Mouse (Mus musculus): ENCODE measurements at regions not wholly inside any gene's neighbourhood (a gene's known extent, or its start where the extent isn't known, plus 50 kb on each side); places are given as distances from the start of the nearest gene placed in this dataset.

GRCm38 (mm10) chr13:84047736-84048135, 174.4 kb upstream of the Tmem161b start:
- no peak overlapping the region for H3K4me3 ChIP-seq
- no peak for TF ChIP-seq CTCF (conservative IDR thresholded peaks at IDR 0.05)
- H3K27ac ChIP-seq: peak overlapping the region; percentile 24; the same call in 1 of the 2 replicates
- no peak for DNase-seq (ENCODE audit: low spot score in 2 of 2)

- TF ChIP-seq CTCF (conservative IDR thresholded peaks at IDR 0.05): no peak
- H3K27ac ChIP-seq: no peak overlapping the region
- no peak for DNase-seq (ENCODE audit: low spot score in 2 of 2)
- no peak overlapping the region for H3K4me3 ChIP-seq
These were observed 169.9 kb upstream of the Tmem161b start for GRCm38 (mm10) chr13:84052221-84052620.

- Histone ChIP-seq H3K27ac (peak overlapping the region; percentile 99), H3K4me3 (peak overlapping the region; percentile 25; the same call in 1 of the 2 replicates)
- DNase-seq (ENCODE audit: low spot score in 2 of 2): no peak
- no peak for TF ChIP-seq CTCF (conservative IDR thresholded peaks at IDR 0.05)
These were observed 167.1 kb upstream of the Tmem161b start for GRCm38 (mm10) chr13:84054956-84055355.

GRCm38 (mm10) chr13:84055576-84055975, 166.5 kb upstream of the Tmem161b start:
- Histone ChIP-seq H3K4me3 (no peak overlapping the region), H3K27ac (peak overlapping the region; percentile 99)
- no peak for DNase-seq (ENCODE audit: low spot score in 2 of 2)
- TF ChIP-seq CTCF (conservative IDR thresholded peaks at IDR 0.05): no peak

DNA sequence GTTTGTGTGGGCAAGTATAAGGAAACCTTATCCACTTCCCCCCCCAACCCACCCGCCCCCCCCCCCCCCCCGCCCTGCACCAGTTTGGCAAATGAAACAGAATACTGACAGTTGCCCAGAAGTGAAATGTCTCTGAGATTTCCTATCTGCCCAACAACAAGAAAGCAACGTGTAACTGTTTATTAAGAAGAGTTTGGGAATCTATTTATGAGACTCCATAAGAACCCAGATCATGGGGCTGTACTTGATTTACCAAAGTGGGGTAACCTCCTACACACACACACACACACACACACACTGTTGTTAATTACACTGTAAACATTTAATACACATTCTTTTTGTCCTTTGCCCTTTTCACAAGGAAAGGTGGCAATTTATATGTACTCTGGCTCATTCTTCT, 165.6 kb upstream of the Tmem161b start:
- peak overlapping the region; percentile 99 for H3K27ac ChIP-seq
- no peak for TF ChIP-seq CTCF (conservative IDR thresholded peaks at IDR 0.05)
- DNase-seq (ENCODE audit: low spot score in 2 of 2): no peak
- no peak overlapping the region for H3K4me3 ChIP-seq

DNA sequence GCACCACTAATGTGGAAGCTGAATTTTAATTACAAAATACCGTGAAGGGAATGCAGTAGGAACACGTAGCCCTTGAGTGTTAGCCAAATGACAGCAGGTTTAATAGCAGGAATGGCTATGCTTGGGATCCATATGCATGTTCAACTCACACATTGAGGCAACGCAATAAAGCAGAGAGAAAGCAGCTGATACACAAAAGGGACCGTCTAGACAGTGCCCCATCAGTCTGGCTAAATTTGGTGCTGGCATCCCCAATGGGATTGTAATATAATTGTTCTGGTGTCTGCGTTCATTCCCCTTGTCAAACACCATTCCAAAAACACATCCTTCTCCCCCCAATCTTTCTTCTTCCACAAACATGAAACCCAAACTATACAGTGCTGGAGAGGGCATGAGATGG, 165.1 kb upstream of the Tmem161b start:
- TF ChIP-seq CTCF (conservative IDR thresholded peaks at IDR 0.05): no peak
- Histone ChIP-seq H3K27ac (peak overlapping the region; percentile 99), H3K4me3 (peak overlapping the region; percentile 17; the same call in 1 of the 2 replicates)
- no peak for DNase-seq (ENCODE audit: low spot score in 2 of 2)

DNA sequence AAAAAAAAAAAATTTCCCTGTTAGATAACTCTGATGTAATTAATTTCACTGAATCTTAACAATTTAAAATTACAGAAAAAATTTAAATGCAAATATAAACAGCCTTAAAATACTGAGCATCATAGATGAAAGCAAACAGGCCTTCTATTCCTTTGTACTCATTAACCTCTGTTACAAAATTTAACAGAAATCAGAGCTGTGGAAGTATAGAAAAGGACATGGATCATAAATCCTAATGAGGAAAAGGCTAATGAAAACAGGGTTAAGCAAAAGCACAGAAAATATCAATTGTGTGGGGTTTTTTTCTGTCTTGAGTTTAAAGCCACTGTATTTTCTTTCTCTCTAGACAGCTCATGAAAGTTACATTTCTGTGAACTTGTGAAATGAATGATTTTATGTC, 164.6 kb upstream of the Tmem161b start:
- DNase-seq (ENCODE audit: low spot score in 2 of 2): no peak
- Histone ChIP-seq H3K27ac (peak overlapping the region; percentile 99), H3K4me3 (no peak overlapping the region)
- TF ChIP-seq CTCF (conservative IDR thresholded peaks at IDR 0.05): no peak

DNA sequence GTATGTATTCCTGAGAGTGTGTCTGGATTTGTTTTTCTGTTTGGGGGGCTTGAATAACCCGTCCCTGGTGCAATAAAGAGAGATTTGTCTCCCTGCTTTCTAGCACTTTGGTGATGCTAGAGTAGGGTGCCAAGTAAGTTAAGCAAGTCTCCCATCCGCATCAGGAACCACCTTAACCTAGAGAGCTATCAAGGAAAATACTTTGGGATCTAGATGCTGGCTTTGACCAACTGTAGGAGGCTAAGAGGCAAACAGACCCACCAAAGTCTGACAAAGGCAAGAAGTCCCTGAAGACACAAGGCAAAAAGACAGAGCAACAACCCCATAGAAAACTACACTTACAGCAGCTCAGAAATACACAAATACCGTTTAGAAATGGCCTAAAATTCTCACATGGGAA, 163.8 kb upstream of the Tmem161b start:
- no peak for TF ChIP-seq CTCF (conservative IDR thresholded peaks at IDR 0.05)
- Histone ChIP-seq H3K27ac (peak overlapping the region; percentile 99), H3K4me3 (peak overlapping the region; percentile 36; the same call in 1 of the 2 replicates)
- DNase-seq (ENCODE audit: low spot score in 2 of 2): no peak

DNA sequence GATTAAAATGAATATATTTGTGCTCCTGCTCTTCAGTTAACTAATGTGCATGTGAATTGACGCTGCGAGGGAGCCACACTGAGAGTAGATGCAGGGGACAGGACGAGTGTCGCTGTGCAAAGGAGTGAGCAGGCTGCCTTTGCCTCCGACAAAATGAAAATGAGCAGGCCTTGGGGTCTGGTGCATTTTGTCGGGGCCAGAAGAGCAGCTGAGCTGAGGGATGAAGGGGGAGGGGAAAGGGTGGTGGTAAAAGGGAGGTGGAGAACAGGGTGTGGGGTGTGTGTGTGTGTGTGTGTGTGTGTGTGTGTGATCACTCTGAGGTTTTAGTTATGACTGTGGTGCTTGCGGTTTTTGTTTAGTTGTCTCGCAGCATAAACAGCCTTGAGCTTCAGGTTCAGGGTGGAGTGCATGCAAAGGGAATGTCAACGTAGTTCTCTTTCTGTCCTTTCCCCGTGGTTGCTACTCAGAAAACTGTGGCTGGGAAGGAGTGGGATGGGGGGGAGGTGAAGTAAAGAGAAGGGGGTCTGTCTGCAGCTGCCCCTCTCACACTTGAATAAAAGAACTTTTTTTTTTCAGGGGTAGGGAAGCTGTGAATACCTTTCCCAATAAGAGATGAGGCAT, 163.0 kb upstream of the Tmem161b start:
- peak overlapping the region; percentile 99 for H3K27ac ChIP-seq
- peak; percentile 59 to 65 for DNase-seq (ENCODE audit: low spot score in 2 of 2)
- peak overlapping the region; percentile 36 for H3K4me3 ChIP-seq
- TF ChIP-seq CTCF (conservative IDR thresholded peaks at IDR 0.05): no peak

DNA sequence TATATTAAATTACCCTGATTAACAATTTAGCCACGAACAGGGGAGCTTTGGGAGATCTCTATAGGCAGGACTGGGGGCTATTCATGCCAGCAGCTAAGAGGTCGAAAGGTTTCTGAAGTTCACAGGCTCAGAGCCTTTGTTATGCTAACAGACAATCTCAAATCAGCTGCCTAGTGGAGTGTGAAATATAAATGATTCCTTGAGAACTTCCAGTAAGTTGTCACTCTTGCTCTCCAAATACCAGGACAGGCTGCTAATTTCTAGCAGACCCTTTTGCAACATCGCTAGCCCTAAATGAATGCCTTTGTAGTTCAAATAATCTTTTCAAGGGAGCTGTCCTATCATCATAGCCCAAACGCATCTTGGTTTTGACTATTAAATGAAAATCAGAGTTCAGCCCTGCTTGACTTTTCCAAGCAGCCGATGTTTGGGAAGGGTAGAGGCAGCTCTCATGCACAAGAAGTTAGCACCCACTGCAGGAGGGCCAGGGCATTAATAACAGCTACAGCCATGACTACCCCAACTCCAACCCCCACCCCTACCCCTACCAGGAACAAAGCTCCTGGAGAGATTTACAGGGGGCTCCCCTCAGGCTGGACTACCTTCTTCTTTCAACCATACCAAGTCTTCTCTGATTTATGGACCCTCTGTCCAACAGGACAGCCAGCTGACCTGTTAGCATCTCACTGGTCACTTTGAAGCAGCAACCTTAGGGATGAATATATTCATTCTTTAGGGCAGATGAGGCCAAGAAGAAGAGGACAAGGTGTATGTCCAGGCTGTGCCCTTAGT, 162.2 kb upstream of the Tmem161b start:
- H3K27ac ChIP-seq: peak overlapping the region; percentile 99
- TF ChIP-seq CTCF (conservative IDR thresholded peaks at IDR 0.05): peak; percentile 28
- no peak for DNase-seq (ENCODE audit: low spot score in 2 of 2)
- no peak overlapping the region; the same call in 1 of the 2 replicates for H3K4me3 ChIP-seq

- Histone ChIP-seq H3K27ac (peak overlapping the region; percentile 99), H3K4me3 (no peak overlapping the region)
- TF ChIP-seq CTCF (conservative IDR thresholded peaks at IDR 0.05): no peak
- no peak for DNase-seq (ENCODE audit: low spot score in 2 of 2)
These were observed 161.7 kb upstream of the Tmem161b start for GRCm38 (mm10) chr13:84060453-84060834.

DNA sequence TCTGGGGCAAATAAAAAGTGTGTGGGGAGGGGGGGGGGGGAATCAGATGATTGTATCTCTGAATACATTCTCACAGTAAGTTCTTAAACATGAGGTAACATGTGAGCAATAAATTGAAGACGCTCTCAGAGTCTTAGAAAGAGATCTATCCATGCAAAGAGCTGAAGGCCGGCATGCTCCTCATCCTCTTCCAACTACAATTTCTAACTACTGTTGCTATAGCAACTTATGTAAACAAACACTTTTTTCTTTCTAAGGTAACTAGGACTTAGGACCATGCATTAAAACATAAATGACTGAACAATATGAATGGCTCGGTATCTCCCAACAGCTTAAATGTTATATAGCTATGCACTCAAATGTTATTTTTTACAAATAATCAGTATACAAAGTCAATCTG, 161.2 kb upstream of the Tmem161b start:
- Histone ChIP-seq H3K27ac (peak overlapping the region; percentile 99), H3K4me3 (no peak overlapping the region)
- DNase-seq (ENCODE audit: low spot score in 2 of 2): no peak
- no peak for TF ChIP-seq CTCF (conservative IDR thresholded peaks at IDR 0.05)

GRCm38 (mm10) chr13:84061820-84062480, 160.1 kb upstream of the Tmem161b start:
- H3K4me3 ChIP-seq: peak overlapping the region; percentile 3
- no peak for TF ChIP-seq CTCF (conservative IDR thresholded peaks at IDR 0.05)
- DNase-seq (ENCODE audit: low spot score in 2 of 2): no peak

More at GRCm38 (mm10) chr13:84061820-84062480, 160.1 kb upstream of the Tmem161b start:
- peak overlapping the region; percentile 99 for H3K27ac ChIP-seq
